Mouse (Mus musculus) gastrocnemius, postnatal 14 days (tissue): ENCODE results near the gene Lnx2. TPM values are rescaled to one million over a fixed set of nuclear protein-coding genes. Genes with fewer than 3 reads are reported as not detected.

Source experiments
- DNase-seq: peaks from one replicate; pipeline ENCODE4 v3.0.0; 2021; ENCODE audit warnings: mixed read lengths
- intact Hi-C: fragments of 180-260 bp; cut with DNase I; formaldehyde crosslinking; loops from one replicate; pipeline ENCODE4 v1.15.1; 2025; ENCODE audit warnings: low total_unique reads
- total RNA-seq, 2 experiments: library from RNA; stranded (reverse); gene quantifications; 2 replicates each; pipeline ENCODE4 v1.2.3; 2021

The Lnx2 gene
- total RNA-seq, 2 experiments from 2014 or later, result 5.6 to 5.9 TPM

GRCm38 (mm10) chr5:147078110-147078900 is 1.9 kb upstream of the Lnx2 start:
- no peak for DNase-seq
- intact Hi-C loops, result no loop called here

- DNase-seq, result peak; percentile 89
- intact Hi-C loops, result no loop called here
These were observed 1.1 kb upstream of the Lnx2 start for GRCm38 (mm10) chr5:147077305-147078034.

- no peak for DNase-seq
- intact Hi-C loops, result no loop called here
These were observed 396 bp upstream of the Lnx2 start, which contains the start of gene Polr1d for GRCm38 (mm10) chr5:147076799-147077165. Gene Polr1d (plus strand): TSS chr5:147077050.

- intact Hi-C loops, result loop anchor here (2.0 kb wide), 1 partner anchor 17 kb away; no protein-coding TSS in a partner anchor
These were observed 1.0 kb downstream of the Lnx2 start for GRCm38 (mm10) chr5:147075103-147076025.

GRCm38 (mm10) chr5:147073805-147074204 is 2.6 kb downstream of the Lnx2 start:
- DNase-seq, result no peak
- intact Hi-C loops, result loop anchor here (2.0 kb wide), 1 partner anchor 15 kb away; no protein-coding TSS in a partner anchor

More at GRCm38 (mm10) chr5:147075103-147076025, 1.0 kb downstream of the Lnx2 start:
- DNase-seq, result no peak

GRCm38 (mm10) chr5:147071886-147072285 is 4.5 kb downstream of the Lnx2 start:
- DNase-seq, result no peak
- intact Hi-C loops, result no loop called here

- peak; percentile 41 for DNase-seq
These were observed 5.4 kb downstream of the Lnx2 start for GRCm38 (mm10) chr5:147070791-147071516.

GRCm38 (mm10) chr5:147068876-147069275 is 7.5 kb downstream of the Lnx2 start:
- no peak for DNase-seq
- intact Hi-C loops, result no loop called here

More at GRCm38 (mm10) chr5:147070791-147071516, 5.4 kb downstream of the Lnx2 start:
- intact Hi-C loops, result no loop called here

- intact Hi-C loops, result no loop called here
- DNase-seq, result no peak
These were observed 9.4 kb downstream of the Lnx2 start for GRCm38 (mm10) chr5:147066965-147067364.

GRCm38 (mm10) chr5:147066129-147066528 is 10.3 kb downstream of the Lnx2 start:
- intact Hi-C loops, result no loop called here
- no peak for DNase-seq

GRCm38 (mm10) chr5:147063215-147063661 is 13.1 kb downstream of the Lnx2 start:
- intact Hi-C loops, result no loop called here
- DNase-seq, result no peak

- intact Hi-C loops, result no loop called here
- no peak for DNase-seq
These were observed 16.4 kb downstream of the Lnx2 start for GRCm38 (mm10) chr5:147060024-147060423.

- intact Hi-C loops, result loop anchor here (2.0 kb wide), 1 partner anchor 15 kb away; no protein-coding TSS in a partner anchor
These were observed 17.1 kb downstream of the Lnx2 start for GRCm38 (mm10) chr5:147059319-147059718.

GRCm38 (mm10) chr5:147058661-147059060 is 17.7 kb downstream of the Lnx2 start:
- intact Hi-C loops, result loop anchor here (2.0 kb wide), 1 partner anchor 16 kb away; no protein-coding TSS in a partner anchor
- no peak for DNase-seq

More at GRCm38 (mm10) chr5:147059319-147059718, 17.1 kb downstream of the Lnx2 start:
- DNase-seq, result no peak

GRCm38 (mm10) chr5:147057626-147058414 is 18.6 kb downstream of the Lnx2 start:
- intact Hi-C loops, result loop anchor here (2.0 kb wide), 1 partner anchor 17 kb away; no protein-coding TSS in a partner anchor
- no peak for DNase-seq

GRCm38 (mm10) chr5:147056712-147057290 is 19.6 kb downstream of the Lnx2 start:
- intact Hi-C loops, result no loop called here

GRCm38 (mm10) chr5:147055572-147056245 is 20.7 kb downstream of the Lnx2 start:
- intact Hi-C loops, result no loop called here
- DNase-seq, result no peak

More at GRCm38 (mm10) chr5:147056712-147057290, 19.6 kb downstream of the Lnx2 start:
- no peak for DNase-seq
